Mouse (Mus musculus): ENCODE measurements around the gene Gm49325. TPM values are rescaled to one million over a fixed set of nuclear protein-coding genes. Genes with fewer than 3 reads are reported as not detected.

Gene Gm49325
- polyA plus RNA-seq, 1 experiment, result not detected

DNA sequence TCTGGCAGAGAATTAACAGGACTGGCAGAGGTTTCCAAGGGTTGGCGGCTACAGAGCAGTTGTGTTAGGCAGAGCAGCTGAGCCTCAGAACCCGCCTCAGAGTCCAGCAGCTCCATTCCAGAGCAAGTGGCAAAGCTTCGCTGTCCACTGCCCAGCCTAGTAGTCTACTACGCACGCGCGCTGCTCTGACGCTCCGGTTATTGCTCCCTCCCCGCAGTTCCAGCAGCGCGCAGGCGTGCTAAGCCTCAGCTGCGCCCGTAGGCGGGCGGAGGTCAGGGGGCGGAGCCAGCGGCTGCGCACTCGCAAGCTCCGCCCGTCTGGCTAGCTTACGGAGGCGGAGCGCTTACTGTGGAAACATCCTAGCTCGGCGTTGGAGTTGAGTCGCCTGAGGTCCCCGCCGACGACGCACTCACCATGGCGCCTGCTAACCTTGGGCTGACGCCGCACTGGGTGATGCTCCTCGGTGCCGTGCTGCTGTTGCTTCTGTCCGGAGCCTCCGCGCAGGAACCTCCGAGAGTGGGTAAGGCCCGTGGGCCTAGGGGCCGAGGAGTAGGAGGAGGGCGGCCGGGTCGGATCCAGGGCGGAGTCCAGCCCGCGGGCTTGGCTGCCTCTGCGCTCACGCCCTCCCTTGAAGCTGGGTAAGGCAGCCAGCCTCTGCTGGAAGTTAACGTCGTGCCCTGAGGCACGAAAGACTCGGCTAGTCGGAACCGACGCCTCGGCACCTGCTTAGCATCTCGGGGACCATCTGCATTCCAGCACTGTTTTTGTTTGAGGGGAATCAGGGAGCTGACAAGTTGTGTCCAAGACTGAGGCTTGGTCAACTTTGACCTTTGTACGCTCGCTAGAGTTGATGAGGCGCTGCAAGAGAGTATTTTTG is 24.4 kb upstream of the Gm49325 start, which contains the start of gene Pttg1ip:
Gene Pttg1ip, plus strand, starts transcription at position 313 of the 877 bp plus-strand sequence.
- Histone ChIP-seq H3K4me1 (ENCODE audit: control insufficient read depth, insufficient read depth, insufficient read length, low read length) (peaks cover 26% of the 10 kb centered on the region), H3K27me3 (ENCODE audit: control insufficient read depth, insufficient read depth, low read length) (no peaks in the 10 kb centered on the region), H3K27ac (ENCODE audit: insufficient read depth, low read depth, low read length) (peak within 1 kb of the TSS; percentile 93), H3K4me3 (ENCODE audit: low read depth, low read length) (peak within 1 kb of the TSS; percentile 71), H3K36me3 (ENCODE audit: control insufficient read depth, insufficient read depth, low read length) (0 out of 2 replicates have a peak, but pooled peaks cover 2% of the 10 kb centered on the region)
- TF ChIP-seq POLR2A (IDR thresholded peaks at IDR 0.05; ENCODE audit: low read depth, low read length), result peak; percentile 97
- no peak for TF ChIP-seq CTCF (IDR thresholded peaks at IDR 0.05; ENCODE audit: extremely low read depth, insufficient read length, insufficient replicate concordance, low read depth, low read length)
- WGBS, result under 1% methylated on average over 64 of the region's 64 CpGs

DNA sequence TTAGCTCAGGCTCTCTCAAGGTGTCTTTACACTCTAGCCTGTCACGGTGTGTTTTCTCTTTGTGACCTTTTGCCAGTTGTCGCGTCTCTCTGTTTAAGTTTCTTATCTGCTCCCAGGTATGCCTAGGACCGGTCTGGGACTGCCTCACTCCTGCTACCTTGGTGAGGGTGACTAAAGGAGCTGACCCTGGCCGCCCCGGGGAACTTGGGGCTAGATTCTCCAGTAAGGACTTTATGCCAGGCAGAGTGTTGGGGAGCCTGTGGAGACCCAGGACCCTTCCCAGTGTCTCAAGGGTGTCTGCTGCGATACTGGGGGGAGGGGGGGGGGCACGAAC is 23.7 kb upstream of the Gm49325 start:
- TF ChIP-seq CTCF (IDR thresholded peaks at IDR 0.05; ENCODE audit: extremely low read depth, insufficient read length, insufficient replicate concordance, low read depth, low read length) (no peak), POLR2A (IDR thresholded peaks at IDR 0.05; ENCODE audit: low read depth, low read length) (no peak)
- Histone ChIP-seq H3K27me3 (ENCODE audit: control insufficient read depth, insufficient read depth, low read length) (no peaks in the 10 kb centered on the region), H3K36me3 (ENCODE audit: control insufficient read depth, insufficient read depth, low read length) (peaks cover 3% of the 10 kb centered on the region; the same call in 1 of the 2 replicates), H3K27ac (ENCODE audit: insufficient read depth, low read depth, low read length) (peak overlapping the region; percentile 93), H3K4me1 (ENCODE audit: control insufficient read depth, insufficient read depth, insufficient read length, low read length) (peaks cover 32% of the 10 kb centered on the region), H3K4me3 (ENCODE audit: low read depth, low read length) (peak overlapping the region; percentile 71)
- 2% methylated on average over 8 of the region's 8 CpGs for WGBS

DNA sequence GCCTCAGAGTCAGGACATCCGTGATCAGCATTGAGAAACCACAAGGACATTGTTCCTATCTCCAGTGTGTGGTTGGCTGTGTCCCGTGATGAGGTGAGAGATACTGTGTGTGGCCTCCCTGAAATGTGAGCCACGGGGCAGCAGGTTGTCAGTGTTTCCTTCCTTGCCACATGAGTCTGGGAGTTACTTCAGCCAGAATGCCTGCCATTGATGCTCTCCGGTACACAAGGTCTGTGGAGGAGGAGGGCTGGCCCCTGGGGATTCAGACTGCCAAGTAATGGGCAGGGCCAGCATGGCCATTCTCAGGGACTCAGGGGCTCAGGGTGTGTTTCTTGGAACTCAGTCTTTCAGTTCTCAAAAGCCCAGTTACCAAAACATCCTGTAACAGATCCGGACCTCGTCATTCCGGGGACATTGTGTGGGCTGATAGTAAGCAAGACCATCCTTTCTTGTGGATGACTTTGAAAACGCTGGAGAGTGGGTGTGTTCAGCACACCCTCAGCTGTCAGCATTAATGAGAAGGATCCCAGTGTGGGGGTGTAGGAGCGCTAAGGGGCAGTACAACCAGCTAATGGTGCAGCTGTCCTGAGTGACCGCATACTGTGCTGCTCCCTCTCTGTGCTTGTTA is 22.1 kb upstream of the Gm49325 start:
- WGBS, result 59% methylated on average over 10 of the region's 10 CpGs
- Histone ChIP-seq H3K27ac (ENCODE audit: insufficient read depth, low read depth, low read length) (no peak overlapping the region), H3K4me1 (ENCODE audit: control insufficient read depth, insufficient read depth, insufficient read length, low read length) (peaks cover 40% of the 10 kb centered on the region), H3K27me3 (ENCODE audit: control insufficient read depth, insufficient read depth, low read length) (no peaks in the 10 kb centered on the region), H3K4me3 (ENCODE audit: low read depth, low read length) (peak overlapping the region; percentile 7; the same call in 1 of the 2 replicates), H3K36me3 (ENCODE audit: control insufficient read depth, insufficient read depth, low read length) (peaks cover 17% of the 10 kb centered on the region)
- no peak for TF ChIP-seq CTCF (IDR thresholded peaks at IDR 0.05; ENCODE audit: extremely low read depth, insufficient read length, insufficient replicate concordance, low read depth, low read length)
- TF ChIP-seq POLR2A (IDR thresholded peaks at IDR 0.05; ENCODE audit: low read depth, low read length), result no peak

DNA sequence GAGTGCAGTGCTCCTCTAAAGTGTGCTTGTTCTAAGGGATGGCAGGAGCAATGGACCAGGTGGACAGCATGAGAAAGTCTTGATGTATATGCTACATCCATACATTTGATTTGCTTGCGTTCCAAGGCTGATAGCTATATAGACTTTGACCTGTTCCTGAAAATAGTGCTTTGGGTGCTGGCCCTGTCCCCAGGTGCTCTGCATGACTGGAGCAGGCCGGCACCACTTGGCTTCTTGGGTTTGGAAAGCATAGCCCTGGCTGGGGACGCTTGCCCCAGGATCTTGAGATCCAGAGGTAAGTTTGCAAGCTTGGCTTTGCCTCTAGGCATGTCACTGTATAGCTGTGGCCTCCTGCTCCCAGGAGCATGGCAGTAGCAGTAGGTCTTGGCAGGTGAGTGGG is 19.4 kb upstream of the Gm49325 start:
- Histone ChIP-seq H3K4me3 (ENCODE audit: low read depth, low read length) (no peak overlapping the region), H3K4me1 (ENCODE audit: control insufficient read depth, insufficient read depth, insufficient read length, low read length) (peaks cover 50% of the 10 kb centered on the region), H3K36me3 (ENCODE audit: control insufficient read depth, insufficient read depth, low read length) (peaks cover 39% of the 10 kb centered on the region), H3K27ac (ENCODE audit: insufficient read depth, low read depth, low read length) (peak overlapping the region; percentile 72), H3K27me3 (ENCODE audit: control insufficient read depth, insufficient read depth, low read length) (no peaks in the 10 kb centered on the region)
- 24% methylated on average over 3 of the region's 3 CpGs for WGBS
- TF ChIP-seq CTCF (IDR thresholded peaks at IDR 0.05; ENCODE audit: extremely low read depth, insufficient read length, insufficient replicate concordance, low read depth, low read length) (no peak), POLR2A (IDR thresholded peaks at IDR 0.05; ENCODE audit: low read depth, low read length) (no peak)

DNA sequence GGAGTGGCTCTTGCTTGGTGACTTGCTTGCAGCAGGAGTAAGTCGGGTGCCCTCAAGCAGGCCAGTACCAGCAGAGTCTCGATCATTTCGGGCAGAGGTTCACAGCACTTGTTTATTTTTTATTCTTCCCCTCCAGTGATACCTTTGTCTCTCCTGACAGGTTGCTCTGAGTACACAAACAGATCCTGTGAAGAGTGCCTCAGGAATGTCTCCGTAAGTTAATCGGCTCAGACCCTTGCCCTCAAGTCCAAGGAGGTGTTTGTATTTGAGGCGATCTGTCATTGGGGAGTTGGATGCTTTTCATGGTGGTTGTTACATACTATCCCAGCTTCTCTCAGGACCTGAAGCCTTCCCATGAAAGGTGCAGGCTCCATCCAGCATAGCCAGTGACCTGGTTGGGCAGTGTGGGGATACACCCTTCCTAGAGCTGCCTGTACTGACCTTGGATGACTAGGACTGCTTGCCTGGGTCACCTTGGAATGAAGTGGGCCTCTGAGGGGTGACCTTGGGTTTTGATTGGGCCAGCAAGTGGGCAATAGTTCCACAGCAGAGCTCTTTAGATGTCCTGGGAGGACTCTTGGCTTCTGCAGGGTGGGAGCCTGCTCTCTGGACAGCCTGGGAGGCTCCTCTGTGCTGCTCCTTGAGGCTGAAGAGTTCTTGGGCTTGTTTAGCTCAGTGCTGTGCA is 18.8 kb upstream of the Gm49325 start:
- Histone ChIP-seq H3K4me1 (ENCODE audit: control insufficient read depth, insufficient read depth, insufficient read length, low read length) (peaks cover 51% of the 10 kb centered on the region), H3K27ac (ENCODE audit: insufficient read depth, low read depth, low read length) (peak overlapping the region; percentile 72), H3K27me3 (ENCODE audit: control insufficient read depth, insufficient read depth, low read length) (no peaks in the 10 kb centered on the region), H3K4me3 (ENCODE audit: low read depth, low read length) (no peak overlapping the region), H3K36me3 (ENCODE audit: control insufficient read depth, insufficient read depth, low read length) (peaks cover 44% of the 10 kb centered on the region)
- WGBS, result 39% methylated on average over 6 of the region's 6 CpGs
- TF ChIP-seq CTCF (IDR thresholded peaks at IDR 0.05; ENCODE audit: extremely low read depth, insufficient read length, insufficient replicate concordance, low read depth, low read length), result no peak
- TF ChIP-seq POLR2A (IDR thresholded peaks at IDR 0.05; ENCODE audit: low read depth, low read length), result no peak

DNA sequence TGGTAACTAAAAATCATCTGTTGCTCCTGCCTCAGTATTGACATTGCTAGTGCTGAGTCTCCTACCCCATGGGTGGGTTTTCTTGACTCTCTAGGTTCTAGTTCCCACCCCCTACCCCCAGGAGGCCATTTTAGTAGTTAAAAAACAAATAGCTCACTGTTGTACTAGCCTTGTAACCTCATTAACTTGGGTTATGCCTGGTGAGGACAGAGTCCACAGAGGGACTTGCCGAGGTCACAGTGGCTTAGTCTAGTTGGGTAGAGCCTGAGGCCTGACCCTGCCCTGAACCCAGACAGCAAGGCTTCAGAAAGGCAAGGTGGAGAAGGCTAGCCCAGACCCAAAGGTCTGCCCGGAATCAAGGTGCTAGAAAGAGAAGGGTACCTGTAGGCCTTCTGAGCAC is 18.0 kb upstream of the Gm49325 start:
- Histone ChIP-seq H3K36me3 (ENCODE audit: control insufficient read depth, insufficient read depth, low read length) (peaks cover 51% of the 10 kb centered on the region), H3K4me1 (ENCODE audit: control insufficient read depth, insufficient read depth, insufficient read length, low read length) (peaks cover 50% of the 10 kb centered on the region)

More for the DNA sequence above, 18.0 kb upstream of the Gm49325 start:
- TF ChIP-seq CTCF (IDR thresholded peaks at IDR 0.05; ENCODE audit: extremely low read depth, insufficient read length, insufficient replicate concordance, low read depth, low read length) (no peak), POLR2A (IDR thresholded peaks at IDR 0.05; ENCODE audit: low read depth, low read length) (no peak)
- H3K27ac ChIP-seq (ENCODE audit: insufficient read depth, low read depth, low read length), result no peak overlapping the region; the same call in 1 of the 2 replicates
- 54% methylated on average over 2 of the region's 2 CpGs for WGBS
- H3K27me3 ChIP-seq (ENCODE audit: control insufficient read depth, insufficient read depth, low read length), result no peaks in the 10 kb centered on the region
- H3K4me3 ChIP-seq (ENCODE audit: low read depth, low read length), result no peak overlapping the region

All from small intestine, adult 2 months (tissue).